Mouse (Mus musculus): ENCODE results near the gene Rad51b. TPM values are rescaled to one million over a fixed set of nuclear protein-coding genes. Genes with fewer than 3 reads are reported as not detected.

The Rad51b gene
- polyA plus RNA-seq, 1 experiment from 2014 or later, result 8.7 TPM

DNA sequence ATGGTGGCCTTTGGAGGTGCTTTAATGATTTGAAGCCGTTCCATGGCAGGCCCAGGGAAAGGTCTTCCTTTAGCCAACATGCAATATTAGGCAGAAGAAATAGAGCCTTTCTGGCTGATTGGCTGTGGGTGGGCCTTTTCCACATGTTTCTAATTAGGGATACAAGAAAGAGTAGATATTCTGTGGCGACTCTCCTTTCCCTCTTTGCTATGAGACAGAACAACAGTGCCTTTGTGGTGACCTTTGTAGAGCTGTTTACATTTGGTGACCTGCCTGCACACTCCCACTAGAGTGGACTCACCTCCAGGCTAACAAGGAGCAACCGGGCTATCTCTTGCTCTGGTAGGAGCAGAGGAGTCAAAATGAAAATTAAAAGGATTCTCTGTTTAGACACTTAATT, 386.3 kb downstream of the Rad51b start:
- H3K36me3 ChIP-seq, result no peaks in the 10 kb centered on the region
- no peak overlapping the region for H3K9ac ChIP-seq
- H3K4me1 ChIP-seq, result peaks cover 32% of the 10 kb centered on the region
- no peaks in the 10 kb centered on the region for H3K9me3 ChIP-seq
- 24% methylated on average over 3 of the region's 3 CpGs for WGBS
- no peak overlapping the region for H3K4me2 ChIP-seq
- no peaks in the 10 kb centered on the region for H3K27me3 ChIP-seq (replicated peaks)
- H3K4me3 ChIP-seq (replicated peaks), result no peak overlapping the region
- peak overlapping the region; percentile 67 for H3K27ac ChIP-seq
- ATAC-seq (ENCODE audit: insufficient read depth, low FRiP score, low read depth), result no peak

DNA sequence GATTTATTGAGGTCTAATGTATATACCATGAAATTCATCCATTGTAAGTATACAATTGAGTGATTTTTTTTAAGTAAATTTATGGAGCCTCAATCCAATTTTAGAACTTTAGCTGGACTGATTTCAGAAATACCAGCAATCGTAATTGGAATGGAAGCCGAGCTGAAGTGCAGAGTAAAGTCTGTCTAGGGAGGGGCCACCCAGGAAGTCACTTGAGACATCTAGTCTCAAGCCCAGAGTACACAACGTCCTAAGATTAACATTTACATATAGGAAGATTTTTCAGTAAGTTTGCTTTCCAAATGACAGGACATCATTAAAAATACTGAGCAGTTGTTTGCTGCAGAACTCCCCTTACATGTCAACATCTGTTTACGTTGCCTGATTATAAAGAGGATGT, 386.7 kb downstream of the Rad51b start:
- Histone ChIP-seq H3K4me2 (no peak overlapping the region), H3K27ac (peak overlapping the region; percentile 27; the same call in 1 of the 2 replicates), H3K4me3 (replicated peaks) (no peak overlapping the region), H3K9me3 (no peaks in the 10 kb centered on the region), H3K4me1 (peaks cover 32% of the 10 kb centered on the region), H3K36me3 (no peaks in the 10 kb centered on the region), H3K9ac (no peak overlapping the region), H3K27me3 (replicated peaks) (no peaks in the 10 kb centered on the region)
- WGBS, result 33% methylated on average over 4 of the region's 4 CpGs
- no peak for ATAC-seq (ENCODE audit: insufficient read depth, low FRiP score, low read depth)

- no peak overlapping the region for H3K4me2 ChIP-seq
- H3K4me1 ChIP-seq, result peaks cover 26% of the 10 kb centered on the region
- no peaks in the 10 kb centered on the region for H3K36me3 ChIP-seq
- WGBS, result 87% methylated on average over 2 of the region's 2 CpGs
- no peaks in the 10 kb centered on the region for H3K9me3 ChIP-seq
- peak overlapping the region; percentile 27; the same call in 1 of the 2 replicates for H3K27ac ChIP-seq
- ATAC-seq (ENCODE audit: insufficient read depth, low FRiP score, low read depth), result no peak
- H3K27me3 ChIP-seq (replicated peaks), result no peaks in the 10 kb centered on the region
- H3K9ac ChIP-seq, result no peak overlapping the region
- no peak overlapping the region for H3K4me3 ChIP-seq (replicated peaks)
These were observed 387.3 kb downstream of the Rad51b start for GRCm38 (mm10) chr12:79684338-79684737.

GRCm38 (mm10) chr12:79686594-79687325, 389.7 kb downstream of the Rad51b start:
- H3K27me3 ChIP-seq (replicated peaks), result no peaks in the 10 kb centered on the region
- no peak overlapping the region for H3K4me3 ChIP-seq (replicated peaks)
- no peak overlapping the region for H3K27ac ChIP-seq
- no peak for ATAC-seq (ENCODE audit: insufficient read depth, low FRiP score, low read depth)
- WGBS, result 73% methylated on average over 9 of the region's 9 CpGs
- no peaks in the 10 kb centered on the region for H3K9me3 ChIP-seq
- H3K4me1 ChIP-seq, result peaks cover 20% of the 10 kb centered on the region; the same call in 1 of the 2 replicates
- no peak overlapping the region for H3K4me2 ChIP-seq
- H3K9ac ChIP-seq, result no peak overlapping the region
- no peaks in the 10 kb centered on the region for H3K36me3 ChIP-seq

DNA sequence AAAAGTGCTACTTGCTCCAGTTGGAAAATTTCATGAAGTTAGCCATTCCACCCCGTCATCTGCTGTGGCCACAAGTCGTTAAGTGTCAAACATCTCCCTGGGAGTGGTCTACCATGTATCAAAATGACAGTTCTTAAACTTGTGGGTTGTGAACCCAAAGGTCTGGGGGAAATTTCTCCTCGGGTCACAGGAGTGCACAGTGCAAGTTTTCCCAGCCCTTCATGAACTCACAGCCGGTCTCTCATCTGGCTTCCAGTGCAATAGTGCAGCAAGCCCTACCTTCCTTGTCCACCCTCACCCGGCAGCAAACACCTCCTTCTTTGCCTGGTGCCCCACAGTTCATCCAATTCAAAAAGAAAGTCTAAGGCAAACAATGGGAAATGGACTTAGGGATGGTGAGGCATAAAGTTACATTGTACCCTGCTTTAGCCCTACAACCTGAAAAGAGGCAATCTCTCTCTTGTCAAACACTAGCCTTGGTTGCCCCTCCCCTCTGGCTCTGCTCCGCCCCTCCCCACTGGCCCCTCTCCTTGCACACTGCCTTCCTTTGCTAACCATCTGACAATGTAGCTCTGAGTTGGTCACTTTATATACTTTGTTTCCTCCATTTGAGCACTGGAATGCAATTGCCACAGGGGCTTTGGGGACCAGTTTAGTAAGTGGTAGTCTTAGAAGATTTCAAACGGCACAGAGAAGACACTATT, 390.8 kb downstream of the Rad51b start:
- no peaks in the 10 kb centered on the region for H3K36me3 ChIP-seq
- no peak overlapping the region for H3K9ac ChIP-seq
- H3K27ac ChIP-seq, result peak overlapping the region; percentile 16; the same call in 1 of the 2 replicates
- peaks cover 20% of the 10 kb centered on the region; the same call in 1 of the 2 replicates for H3K4me1 ChIP-seq
- no peaks in the 10 kb centered on the region for H3K9me3 ChIP-seq
- no peak overlapping the region for H3K4me2 ChIP-seq
- no peak overlapping the region for H3K4me3 ChIP-seq (replicated peaks)
- 0 out of 2 replicates have a peak, but pooled peaks have one; percentile 48 for ATAC-seq (ENCODE audit: insufficient read depth, low FRiP score, low read depth)
- WGBS, result 44% methylated on average over 7 of the region's 7 CpGs
- H3K27me3 ChIP-seq (replicated peaks), result no peaks in the 10 kb centered on the region

GRCm38 (mm10) chr12:79689299-79689698, 392.2 kb downstream of the Rad51b start:
- Histone ChIP-seq H3K4me1 (peaks cover 16% of the 10 kb centered on the region; the same call in 1 of the 2 replicates), H3K36me3 (no peaks in the 10 kb centered on the region), H3K27ac (no peak overlapping the region), H3K27me3 (replicated peaks) (no peaks in the 10 kb centered on the region), H3K4me2 (no peak overlapping the region), H3K9me3 (no peaks in the 10 kb centered on the region), H3K4me3 (replicated peaks) (no peak overlapping the region), H3K9ac (no peak overlapping the region)
- ATAC-seq (ENCODE audit: insufficient read depth, low FRiP score, low read depth), result no peak
- 71% methylated on average over 8 of the region's 8 CpGs for WGBS

- H3K9ac ChIP-seq, result no peak overlapping the region
- H3K9me3 ChIP-seq, result no peaks in the 10 kb centered on the region
- no peak overlapping the region for H3K4me3 ChIP-seq (replicated peaks)
- H3K27me3 ChIP-seq (replicated peaks), result no peaks in the 10 kb centered on the region
- no peaks in the 10 kb centered on the region for H3K36me3 ChIP-seq
- H3K27ac ChIP-seq, result no peak overlapping the region
- H3K4me1 ChIP-seq, result peaks cover 8% of the 10 kb centered on the region; the same call in 1 of the 2 replicates
- no peak for ATAC-seq (ENCODE audit: insufficient read depth, low FRiP score, low read depth)
- 65% methylated on average over 14 of the region's 14 CpGs for WGBS
- H3K4me2 ChIP-seq, result no peak overlapping the region
These were observed 395.1 kb downstream of the Rad51b start for GRCm38 (mm10) chr12:79691929-79692862.

DNA sequence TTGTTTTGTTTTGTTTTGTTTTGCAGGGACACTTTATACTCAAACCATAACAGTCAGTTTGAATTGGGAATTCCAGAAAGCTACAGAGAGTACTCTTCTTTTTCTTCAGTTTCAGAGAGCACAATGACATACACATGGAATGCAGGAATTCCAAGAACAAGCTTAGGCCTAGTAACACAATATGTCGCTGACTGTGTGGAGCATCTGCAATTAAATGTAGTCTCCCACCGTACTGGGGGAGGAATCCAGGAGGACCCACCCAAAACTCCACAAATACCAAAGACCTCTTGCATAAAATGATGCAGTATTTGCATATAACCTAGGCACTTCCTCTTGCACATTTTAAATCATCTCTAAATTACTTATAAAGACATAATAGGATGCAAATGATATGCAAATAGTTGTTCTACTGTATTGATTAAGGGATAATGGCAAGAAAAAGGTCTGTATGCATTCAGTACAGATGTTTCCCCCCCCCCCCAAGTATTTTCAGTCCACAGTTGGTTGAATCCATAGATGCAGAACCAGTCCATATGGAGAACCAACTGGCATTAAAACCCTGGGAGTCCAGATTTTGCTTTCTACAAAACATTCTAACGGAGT, 398.9 kb downstream of the Rad51b start:
- Histone ChIP-seq H3K4me2 (no peak overlapping the region), H3K27ac (no peak overlapping the region), H3K27me3 (replicated peaks) (no peaks in the 10 kb centered on the region), H3K36me3 (no peaks in the 10 kb centered on the region), H3K9ac (no peak overlapping the region), H3K4me1 (no peaks in the 10 kb centered on the region), H3K9me3 (no peaks in the 10 kb centered on the region), H3K4me3 (replicated peaks) (no peak overlapping the region)
- ATAC-seq (ENCODE audit: insufficient read depth, low FRiP score, low read depth), result no peak
- WGBS, result 81% methylated on average over 3 of the region's 3 CpGs

- no peaks in the 10 kb centered on the region for H3K36me3 ChIP-seq
- peaks cover 9% of the 10 kb centered on the region; the same call in 1 of the 2 replicates for H3K4me1 ChIP-seq
- ATAC-seq (ENCODE audit: insufficient read depth, low FRiP score, low read depth), result no peak
- no peaks in the 10 kb centered on the region for H3K27me3 ChIP-seq (replicated peaks)
- H3K9me3 ChIP-seq, result no peaks in the 10 kb centered on the region
- H3K27ac ChIP-seq, result 0 out of 2 replicates have a peak overlapping the region, but pooled peaks have one; percentile 3
- 58% methylated on average over 8 of the region's 8 CpGs for WGBS
- H3K4me3 ChIP-seq (replicated peaks), result no peak overlapping the region
- H3K4me2 ChIP-seq, result no peak overlapping the region
- no peak overlapping the region for H3K9ac ChIP-seq
These were observed 406.5 kb downstream of the Rad51b start for GRCm38 (mm10) chr12:79703555-79703954.

DNA sequence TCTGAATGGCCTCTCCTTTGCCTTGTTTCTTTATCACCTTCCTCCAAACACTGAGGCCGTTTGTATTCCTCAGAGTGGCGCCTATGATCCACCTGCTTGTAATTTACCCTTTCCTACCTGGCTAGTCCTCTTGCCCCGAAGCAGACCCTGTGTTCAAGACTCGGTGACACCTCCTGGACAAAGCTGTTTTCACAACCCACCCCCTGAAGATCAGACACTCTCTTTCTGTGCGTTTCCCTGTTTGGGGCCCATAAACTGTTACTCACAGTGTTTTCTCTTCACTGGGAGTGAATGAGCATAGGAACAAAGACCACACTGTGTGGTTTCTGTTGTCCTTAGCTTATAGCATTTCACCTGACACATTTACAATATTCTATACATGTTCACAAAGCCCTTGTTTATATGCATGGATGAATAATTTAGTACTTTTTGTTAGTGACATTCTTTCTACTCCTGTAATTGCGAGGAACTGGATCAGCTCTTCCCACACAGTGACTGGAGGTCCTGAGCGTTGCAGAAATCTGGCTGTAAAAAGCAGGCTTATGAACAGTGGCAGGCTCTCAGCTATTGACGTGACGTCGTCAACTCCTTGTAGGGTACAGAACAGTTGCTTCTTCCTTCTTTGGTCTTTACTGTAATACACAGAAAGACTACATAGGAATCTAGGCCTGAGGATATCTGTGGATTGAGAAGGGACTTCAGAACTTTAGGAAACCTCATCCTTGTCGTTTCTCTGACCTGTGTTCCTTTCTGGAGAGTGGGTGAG, 408.6 kb downstream of the Rad51b start:
- H3K27me3 ChIP-seq (replicated peaks), result no peaks in the 10 kb centered on the region
- H3K9ac ChIP-seq, result no peak overlapping the region
- H3K4me3 ChIP-seq (replicated peaks), result no peak overlapping the region
- 57% methylated on average over 11 of the region's 11 CpGs for WGBS
- peak overlapping the region; percentile 13; the same call in 1 of the 2 replicates for H3K27ac ChIP-seq
- no peak overlapping the region for H3K4me2 ChIP-seq
- ATAC-seq (ENCODE audit: insufficient read depth, low FRiP score, low read depth), result no peak
- no peaks in the 10 kb centered on the region for H3K36me3 ChIP-seq
- H3K4me1 ChIP-seq, result peaks cover 17% of the 10 kb centered on the region; the same call in 1 of the 2 replicates
- no peaks in the 10 kb centered on the region for H3K9me3 ChIP-seq

All from stomach, embryonic 15.5 days (tissue).